Mouse (Mus musculus) Patski (cell line): ENCODE results near the gene Bst2. TPM values are rescaled to one million over a fixed set of nuclear protein-coding genes. Genes with fewer than 3 reads are reported as not detected.

Experiments
- ATAC-seq: fragments of 100-300 bp; one replicate; pipeline ENCODE4 v1.8.0; 2021
- CTCF ChIA-PET: fragments of 350-600 bp; sonication (Branson Sonifier 250); formaldehyde crosslinking; loops from one replicate; lab custom pipeline; 2022; ENCODE audit warnings: inconsistent platforms; lab: Charles Lee
- POLR2A ChIA-PET: fragments of 350-600 bp; sonication (Branson Sonifier 250); formaldehyde crosslinking; loops from one replicate; lab custom pipeline; 2022; ENCODE audit warnings: antibody characterized with exemption, inconsistent platforms; lab: Charles Lee
- DNase-seq: peaks from one replicate; pipeline ENCODE4 v3.0.0-alpha.2; 2011; ENCODE audit warnings: low read depth, low spot score
- H3K27me3 ChIP-seq: fragments of 371-371 bp; one replicate; pipeline ENCODE4 v1.5.1; 2021
- CTCF ChIP-seq: fragments of 100-300 bp; IDR thresholded peaks from one replicate; pipeline ENCODE4 v1.5.1; 2021
- in situ Hi-C: fragments of 300-500 bp; cut with MboI; formaldehyde crosslinking; loops from 3 replicates; pipeline ENCODE4 v1.11.1; 2018; ENCODE audit warnings: low pct_unique_long_range_greater_than_20kb, mixed read lengths
- polyA plus RNA-seq: library from polyadenylated mRNA; unstranded; gene quantifications from one replicate; pipeline ENCODE4 v1.2.3, GENCODE M21; 2021

Gene Bst2
- polyA plus RNA-seq, 1 experiment from 2014 or later: 141 TPM

- ChIA-PET CTCF (interaction anchor here (1.7 kb wide), 2 partner anchors 9 to 89 kb away, joined by 3 to 6 read pairs; no protein-coding TSS in a partner anchor), POLR2A (no interaction called here)
- ATAC-seq (no peak), DNase-seq (no peak)
- TF ChIP-seq CTCF: no peak
- in situ Hi-C loops: no loop called here
- H3K27me3 ChIP-seq: no peaks in the 10 kb centered on the region
These were observed 34.8 kb upstream of the Bst2 start for GRCm38 (mm10) chr8:71572077-71572476.

GRCm38 (mm10) chr8:71570291-71570954, 33.2 kb upstream of the Bst2 start:
- peak; percentile 70 for ATAC-seq
- no peaks in the 10 kb centered on the region for H3K27me3 ChIP-seq
- no peak for TF ChIP-seq CTCF
- in situ Hi-C loops: no loop called here
- peak; percentile 86 for DNase-seq
- ChIA-PET CTCF (interaction anchor here (0.8 to 1.1 kb wide), 5 partner anchors 9 to 91 kb away, joined by 3 to 4 read pairs (median 3); no protein-coding TSS in a partner anchor), POLR2A (interaction anchor here (1.2 to 4.0 kb wide), 2 partner anchors 21 to 24 kb away, joined by 6 to 12 read pairs; partner anchors contain the start of gene Pgls)

- TF ChIP-seq CTCF: no peak
- ChIA-PET CTCF (interaction anchor here (0.8 to 2.4 kb wide), 7 partner anchors 8 to 91 kb away, joined by 3 to 9 read pairs (median 4); no protein-coding TSS in a partner anchor), POLR2A (interaction anchor here (1.0 to 4.0 kb wide), 6 partner anchors 8 to 25 kb away, joined by 3 to 12 read pairs (median 8); partner anchors contain the start of gene Pgls)
- in situ Hi-C loops: no loop called here
- no peaks in the 10 kb centered on the region for H3K27me3 ChIP-seq
- ATAC-seq (peak; percentile 42), DNase-seq (no peak)
These were observed 32.4 kb upstream of the Bst2 start for GRCm38 (mm10) chr8:71569366-71570290.

GRCm38 (mm10) chr8:71568941-71569340, 31.7 kb upstream of the Bst2 start:
- ATAC-seq (no peak), DNase-seq (no peak)
- ChIA-PET CTCF (interaction anchor here (0.9 to 2.4 kb wide), 6 partner anchors 13 to 92 kb away, joined by 3 to 9 read pairs (median 4); no protein-coding TSS in a partner anchor), POLR2A (interaction anchor here (0.7 to 4.0 kb wide), 6 partner anchors 9 to 77 kb away, joined by 3 to 12 read pairs (median 6); partner anchors contain the start of gene Pgls)
- in situ Hi-C loops: no loop called here
- no peak for TF ChIP-seq CTCF
- H3K27me3 ChIP-seq: no peaks in the 10 kb centered on the region

GRCm38 (mm10) chr8:71568387-71568937, 31.2 kb upstream of the Bst2 start, which contains the start of gene Slc27a1:
Gene Slc27a1, plus strand, starts transcription at chr8:71568882.
- H3K27me3 ChIP-seq: no peaks in the 10 kb centered on the region
- CTCF ChIA-PET: interaction anchor here (0.9 to 2.4 kb wide), 6 partner anchors 13 to 92 kb away, joined by 3 to 9 read pairs (median 4); no protein-coding TSS in a partner anchor
- DNase-seq: no peak
- no peak for ATAC-seq
- POLR2A ChIA-PET: interaction anchor here (0.7 to 4.0 kb wide), 4 partner anchors 10 to 78 kb away, joined by 3 to 12 read pairs (median 10); partner anchors contain the start of gene Pgls
- TF ChIP-seq CTCF: no peak
- in situ Hi-C loops: no loop called here

GRCm38 (mm10) chr8:71567587-71567986, 30.3 kb upstream of the Bst2 start:
- no peak for ATAC-seq
- no peaks in the 10 kb centered on the region for H3K27me3 ChIP-seq
- TF ChIP-seq CTCF: no peak
- in situ Hi-C loops: no loop called here
- DNase-seq: no peak
- CTCF ChIA-PET: interaction anchor here (1.4 to 2.4 kb wide), 4 partner anchors 25 to 93 kb away, joined by 3 to 9 read pairs (median 6); no protein-coding TSS in a partner anchor
- POLR2A ChIA-PET: interaction anchor here (4.0 kb wide), 1 partner anchor 27 kb away, joined by 12 read pairs; no protein-coding TSS in a partner anchor

GRCm38 (mm10) chr8:71566501-71566900, 29.2 kb upstream of the Bst2 start, which contains the start of gene Nxnl1:
Gene Nxnl1, minus strand, starts transcription at chr8:71566601.
- in situ Hi-C loops: no loop called here
- TF ChIP-seq CTCF: no peak
- CTCF ChIA-PET: interaction anchor here (1.5 kb wide), 1 partner anchor 94 kb away, joined by 6 read pairs; no protein-coding TSS in a partner anchor
- DNase-seq (no peak), ATAC-seq (no peak)
- POLR2A ChIA-PET: no interaction called here
- H3K27me3 ChIP-seq: no peaks in the 10 kb centered on the region

GRCm38 (mm10) chr8:71563992-71564391, 26.7 kb upstream of the Bst2 start:
- POLR2A ChIA-PET: interaction anchor here (1.8 kb wide), 1 partner anchor 31 kb away, joined by 15 read pairs; no protein-coding TSS in a partner anchor
- TF ChIP-seq CTCF: no peak
- in situ Hi-C loops: loop anchor here (5.0 kb wide), 2 partner anchors 38 to 98 kb away; no protein-coding TSS in a partner anchor
- no peak for ATAC-seq
- no peak for DNase-seq
- CTCF ChIA-PET: interaction anchor here (1.1 to 5.6 kb wide), 3 partner anchors 27 to 97 kb away, joined by 6 to 49 read pairs (median 12); partner anchors contain the start of gene Pgls
- no peaks in the 10 kb centered on the region for H3K27me3 ChIP-seq

GRCm38 (mm10) chr8:71562751-71563150, 25.5 kb upstream of the Bst2 start:
- ATAC-seq: no peak
- ChIA-PET CTCF (interaction anchor here (0.9 to 5.6 kb wide), 16 partner anchors 7 to 100 kb away, joined by 3 to 49 read pairs (median 6); partner anchors contain the start of gene Pgls), POLR2A (interaction anchor here (1.8 to 2.2 kb wide), 3 partner anchors 29 to 37 kb away, joined by 6 to 15 read pairs (median 12); partner anchors contain the start of gene Pgls)
- DNase-seq: no peak
- no peak for TF ChIP-seq CTCF
- in situ Hi-C loops: loop anchor here (5.0 kb wide), 2 partner anchors 40 to 100 kb away; no protein-coding TSS in a partner anchor
- H3K27me3 ChIP-seq: no peaks in the 10 kb centered on the region
